ENCODE assay signal across 1 mouse cellular context in the genomic region with DNA sequence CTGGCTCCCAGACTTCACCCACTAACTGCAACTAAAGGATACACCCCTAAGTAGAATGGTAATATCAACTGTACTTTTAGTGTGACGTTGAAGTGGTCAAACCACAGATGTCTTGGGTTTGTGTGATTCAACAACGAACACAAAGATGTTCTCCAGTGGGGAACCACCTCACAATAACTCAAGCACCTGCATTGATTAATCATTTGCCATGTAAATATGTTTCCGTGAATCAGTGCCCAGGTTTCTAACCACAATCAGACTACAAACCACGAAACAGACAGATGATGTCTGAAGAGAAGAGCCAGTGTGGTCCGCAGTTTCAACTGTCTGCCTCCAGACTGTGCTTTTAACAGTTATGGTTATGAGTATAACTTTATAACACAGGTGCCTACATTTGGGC.
TF ChIP-seq lines count a peak whose summit lies in the region.

No protein-coding gene starts in this region.

TF ChIP-seq in CH12.LX, 34 proteins besides CTCF, POLR2A, EP300 and RAD21 (continued from another document):
- TF ChIP-seq SIN3A (IDR thresholded peaks at IDR 0.05; ENCODE audit: low read length) (peak; percentile 85), MYC (IDR thresholded peaks at IDR 0.05; ENCODE audit: low read depth, low read length) (peak; percentile 79), E2F4 (IDR thresholded peaks at IDR 0.05; ENCODE audit: insufficient replicate concordance, low read depth, low read length) (no peak), CHD1 (IDR thresholded peaks at IDR 0.05; ENCODE audit: low read depth, low read length) (peak; percentile 92; the same call in 1 of the 2 replicates), SMC3 (IDR thresholded peaks at IDR 0.05; ENCODE audit: low read depth, low read length) (no peak), NRF1 (IDR thresholded peaks at IDR 0.05; ENCODE audit: low read depth, low read length) (no peak), ZMIZ1 (IDR thresholded peaks at IDR 0.05; ENCODE audit: low read depth, low read length) (0 out of 2 replicates have a peak, but pooled peaks have one; percentile 44), ZC3H11A (IDR thresholded peaks at IDR 0.05; ENCODE audit: low read depth, low read length) (no peak), ETS1 (conservative IDR thresholded peaks at IDR 0.05; ENCODE audit: low read depth, low read length) (peak; percentile 91), RCOR1 (conservative IDR thresholded peaks at IDR 0.05; ENCODE audit: low read depth, low read length) (peak; percentile 94), TCF12 (IDR thresholded peaks at IDR 0.05; ENCODE audit: low read depth, low read length) (peak; percentile 98)
